Mouse (Mus musculus) stomach, embryonic 14.5 days (tissue): ENCODE measurements at regions not wholly inside any gene's neighbourhood (a gene's known extent, or its start where the extent isn't known, plus 50 kb on each side); places are given as distances from the start of the nearest gene placed in this dataset.

Source experiments
- ATAC-seq: fragments of 200-750 bp; cut with Nextera tagmentation; 2 replicates; pipeline ENCODE4 v1.8.0; 2017; ENCODE audit warnings: low read depth, moderate TSS enrichment; ENCODE audit not compliant: insufficient number of reproducible peaks, insufficient read depth, low FRiP score
- H3K27ac ChIP-seq: fragments of 300-500 bp; sonication (generic); 2 replicates; pipeline ENCODE4 v1.5.1; 2014; ENCODE audit warnings: mild to moderate bottlenecking, low read length, moderate library complexity, mixed read lengths
- H3K27me3 ChIP-seq: fragments of 300-500 bp; sonication (generic); 2 replicates; pipeline ENCODE4 v1.6.1; 2014; ENCODE audit warnings: low read length, control low read depth, mixed read lengths; ENCODE audit not compliant: control insufficient read depth, insufficient read depth
- H3K36me3 ChIP-seq: fragments of 300-500 bp; sonication (generic); 2 replicates; pipeline ENCODE4 v1.6.1; 2014; ENCODE audit warnings: mild to moderate bottlenecking, control low read depth, low read length, moderate library complexity, mixed read lengths; ENCODE audit not compliant: control insufficient read depth, insufficient read depth
- H3K4me1 ChIP-seq: fragments of 300-500 bp; sonication (generic); 2 replicates; pipeline ENCODE4 v1.6.1; 2014; ENCODE audit warnings: low read length, control low read depth, mixed read lengths; ENCODE audit not compliant: control insufficient read depth, insufficient read depth
- H3K4me2 ChIP-seq: fragments of 300-500 bp; sonication (generic); replicated peaks from 2 replicates; pipeline ENCODE4 v1.6.1; 2014; ENCODE audit warnings: low read depth, low read length, control low read depth
- H3K4me3 ChIP-seq: fragments of 300-500 bp; sonication (generic); 2 replicates; pipeline ENCODE4 v1.5.1; 2014; ENCODE audit warnings: low read depth, low read length, control low read depth
- H3K9ac ChIP-seq: fragments of 300-500 bp; sonication (generic); replicated peaks from 2 replicates; pipeline ENCODE4 v1.6.1; 2014; ENCODE audit warnings: low read depth, mild to moderate bottlenecking, control low read depth, low read length, moderate library complexity, mixed read lengths
- H3K9me3 ChIP-seq: fragments of 300-500 bp; sonication (generic); 2 replicates; pipeline ENCODE4 v1.6.1; 2016; ENCODE audit warnings: low read depth, low read length, control low read depth; ENCODE audit not compliant: control insufficient read depth
- WGBS: fragments of 180-500 bp; shearing (Covaris S2); extraction: QIAGEN DNeasy Blood & Tissue Kit; methylation state at CpG from one replicate; pipeline ENCODE4 v1.1.7; 2014; 5-methylcytosine and 5-hydroxymethylcytosine counted together

GRCm38 (mm10) chr9:88177575-88178254 lies 149.3 kb upstream of the Nt5e start:
- Histone ChIP-seq H3K9ac (no peak overlapping the region), H3K9me3 (no peaks in the 10 kb centered on the region), H3K4me3 (no peak overlapping the region), H3K4me2 (no peak overlapping the region), H3K36me3 (no peaks in the 10 kb centered on the region), H3K4me1 (no peaks in the 10 kb centered on the region), H3K27me3 (no peaks in the 10 kb centered on the region), H3K27ac (no peak overlapping the region)
- no peak for ATAC-seq
- WGBS: 67% methylated on average over 4 of the region's 4 CpGs

- WGBS: 73% methylated on average over 9 of the region's 9 CpGs
- H3K27me3 ChIP-seq: no peaks in the 10 kb centered on the region
- no peak overlapping the region for H3K9ac ChIP-seq
- H3K36me3 ChIP-seq: no peaks in the 10 kb centered on the region
- H3K4me1 ChIP-seq: no peaks in the 10 kb centered on the region
- H3K4me3 ChIP-seq: no peak overlapping the region
- H3K27ac ChIP-seq: no peak overlapping the region
- H3K9me3 ChIP-seq: no peaks in the 10 kb centered on the region
- ATAC-seq: no peak
- no peak overlapping the region for H3K4me2 ChIP-seq
Observed at GRCm38 (mm10) chr9:88181189-88181994, 145.6 kb upstream of the Nt5e start.

- no peaks in the 10 kb centered on the region for H3K36me3 ChIP-seq
- H3K27me3 ChIP-seq: no peaks in the 10 kb centered on the region
- no peaks in the 10 kb centered on the region for H3K4me1 ChIP-seq
- H3K4me3 ChIP-seq: no peak overlapping the region
- no peak overlapping the region for H3K9ac ChIP-seq
- H3K9me3 ChIP-seq: no peaks in the 10 kb centered on the region
- ATAC-seq: no peak
- WGBS: 76% methylated on average over 7 of the region's 7 CpGs
- no peak overlapping the region for H3K4me2 ChIP-seq
- H3K27ac ChIP-seq: no peak overlapping the region
Observed at GRCm38 (mm10) chr9:88207378-88207777, 119.6 kb upstream of the Nt5e start.

- Histone ChIP-seq H3K9me3 (no peaks in the 10 kb centered on the region), H3K27ac (no peak overlapping the region), H3K4me1 (no peaks in the 10 kb centered on the region), H3K4me2 (no peak overlapping the region), H3K36me3 (no peaks in the 10 kb centered on the region), H3K27me3 (no peaks in the 10 kb centered on the region), H3K4me3 (no peak overlapping the region), H3K9ac (no peak overlapping the region)
- no peak for ATAC-seq
Observed at GRCm38 (mm10) chr9:88208022-88208421, 119.0 kb upstream of the Nt5e start.

GRCm38 (mm10) chr9:88214758-88215157 lies 112.2 kb upstream of the Nt5e start:
- H3K4me1 ChIP-seq: no peaks in the 10 kb centered on the region
- WGBS: 63% methylated on average over 6 of the region's 6 CpGs
- no peak overlapping the region for H3K27ac ChIP-seq
- ATAC-seq: no peak
- no peaks in the 10 kb centered on the region for H3K9me3 ChIP-seq
- H3K9ac ChIP-seq: no peak overlapping the region
- H3K4me2 ChIP-seq: no peak overlapping the region
- no peaks in the 10 kb centered on the region for H3K36me3 ChIP-seq
- H3K27me3 ChIP-seq: no peaks in the 10 kb centered on the region
- no peak overlapping the region for H3K4me3 ChIP-seq

- H3K4me2 ChIP-seq: no peak overlapping the region
- WGBS: 76% methylated on average over 3 of the region's 3 CpGs
Observed at GRCm38 (mm10) chr9:88220360-88220759, 106.6 kb upstream of the Nt5e start.

GRCm38 (mm10) chr9:88221276-88221675 lies 105.7 kb upstream of the Nt5e start:
- Histone ChIP-seq H3K4me2 (no peak overlapping the region), H3K4me3 (no peak overlapping the region), H3K27ac (no peak overlapping the region), H3K9ac (no peak overlapping the region), H3K36me3 (no peaks in the 10 kb centered on the region), H3K4me1 (no peaks in the 10 kb centered on the region), H3K9me3 (no peaks in the 10 kb centered on the region), H3K27me3 (no peaks in the 10 kb centered on the region)
- ATAC-seq: no peak
- WGBS: 86% methylated on average over 14 of the region's 14 CpGs

More at GRCm38 (mm10) chr9:88220360-88220759, 106.6 kb upstream of the Nt5e start:
- Histone ChIP-seq H3K9ac (no peak overlapping the region), H3K4me3 (no peak overlapping the region), H3K4me1 (no peaks in the 10 kb centered on the region), H3K27me3 (no peaks in the 10 kb centered on the region), H3K9me3 (no peaks in the 10 kb centered on the region), H3K36me3 (no peaks in the 10 kb centered on the region), H3K27ac (no peak overlapping the region)
- ATAC-seq: no peak

- no peak overlapping the region for H3K4me3 ChIP-seq
- no peak overlapping the region for H3K4me2 ChIP-seq
- WGBS: 21% methylated on average over 7 of the region's 7 CpGs
- ATAC-seq: no peak
- H3K4me1 ChIP-seq: no peaks in the 10 kb centered on the region
- no peaks in the 10 kb centered on the region for H3K27me3 ChIP-seq
- H3K36me3 ChIP-seq: no peaks in the 10 kb centered on the region
- H3K9ac ChIP-seq: no peak overlapping the region
- no peak overlapping the region for H3K27ac ChIP-seq
- H3K9me3 ChIP-seq: no peaks in the 10 kb centered on the region
Observed at GRCm38 (mm10) chr9:88221850-88222353, 105.1 kb upstream of the Nt5e start.
